Mouse (Mus musculus): ENCODE data around the gene Slc38a9.
"Not testable (repeated sequence)": the region's sequence is repeated elsewhere in the genome, so short reads cannot be mapped to it uniquely, and the experiment has no call there.

Gene Slc38a9

GRCm38 (mm10) chr13:112683970-112684369 is 23.4 kb downstream of the Slc38a9 start:
- no peak for DNase-seq (ENCODE audit: low spot score)

DNA sequence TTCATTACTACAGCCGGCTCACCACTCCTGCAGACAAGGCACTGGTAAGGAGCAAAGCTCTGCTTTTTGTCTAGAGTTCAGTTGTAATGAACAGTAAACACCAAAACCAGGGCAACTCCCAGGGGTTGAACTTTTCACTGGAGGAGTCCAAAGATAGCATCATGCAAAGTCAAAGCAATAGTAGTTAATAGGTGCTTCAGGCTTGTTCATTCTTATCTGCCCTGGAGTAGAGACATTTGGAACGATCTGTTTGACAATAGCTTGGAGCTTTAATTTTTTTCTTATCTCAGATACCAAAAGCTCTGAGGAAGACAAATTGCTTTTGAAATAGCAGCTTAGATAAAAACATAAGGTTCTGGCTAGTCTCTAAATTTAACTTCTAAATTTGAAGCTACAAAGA is 25.6 kb downstream of the Slc38a9 start:
- DNase-seq (ENCODE audit: low spot score): no peak

DNA sequence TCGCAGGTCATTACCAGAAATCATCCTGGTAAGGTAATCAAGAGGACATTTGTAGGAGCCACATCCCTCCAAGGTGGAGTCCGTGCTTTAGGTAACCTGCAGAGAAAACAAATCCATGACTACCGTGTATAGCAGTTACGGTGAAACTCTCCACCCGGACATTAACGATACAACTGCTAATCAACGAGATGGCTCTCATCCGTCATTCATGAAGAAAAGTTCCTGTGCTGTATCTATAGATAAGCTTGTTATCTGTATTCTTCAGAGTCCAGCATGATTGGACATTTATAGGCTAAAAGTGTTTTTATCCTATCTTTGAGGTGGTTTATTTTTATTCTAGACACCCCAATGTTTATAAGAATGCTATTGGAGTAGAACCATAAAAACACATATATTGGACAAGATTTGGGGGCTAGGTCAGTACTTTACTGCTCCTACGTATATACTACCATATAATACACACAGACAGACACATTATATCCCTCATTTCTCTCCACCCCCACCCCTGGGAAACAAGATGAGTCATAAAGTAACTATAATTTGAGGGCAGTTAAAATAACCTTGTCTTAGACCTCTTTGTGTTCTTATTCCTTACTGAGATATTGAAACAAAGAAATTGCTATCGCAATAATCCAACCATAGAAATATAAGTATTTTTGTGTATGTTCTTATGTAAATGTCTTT is 32.5 kb downstream of the Slc38a9 start:
- no peak for DNase-seq (ENCODE audit: low spot score)

DNA sequence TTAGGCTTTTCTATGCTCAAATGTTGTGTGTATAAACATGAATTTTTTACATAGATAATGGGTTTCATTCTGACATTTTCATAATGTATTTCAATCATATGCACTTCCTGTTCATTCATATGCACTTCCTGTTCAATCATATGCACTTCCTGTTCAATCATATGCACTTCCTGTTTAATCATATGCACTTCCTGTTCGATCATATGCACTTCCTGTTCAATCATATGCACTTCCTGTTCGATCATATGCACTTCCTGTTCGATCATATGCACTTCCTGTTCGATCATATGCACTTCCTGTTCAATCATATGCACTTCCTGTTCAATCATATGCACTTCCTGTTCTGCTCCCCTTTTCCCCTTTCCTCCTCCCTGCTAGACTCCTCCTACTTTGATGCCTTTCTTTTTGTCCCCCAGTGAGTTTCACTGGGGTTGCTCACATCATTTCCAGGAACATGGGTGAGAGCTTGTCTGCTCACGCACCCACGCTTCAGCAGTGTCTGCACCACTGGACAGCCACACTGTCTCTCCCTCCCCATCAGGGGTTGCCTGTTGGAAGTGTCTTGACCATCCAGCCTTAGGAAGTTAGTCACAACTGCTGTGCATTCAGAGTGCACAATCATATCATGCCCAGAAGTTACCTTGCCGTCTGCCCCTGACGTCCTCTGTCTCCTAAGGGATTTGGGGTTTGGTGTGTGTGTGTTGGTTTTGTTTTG is 35.1 kb downstream of the Slc38a9 start:
- no peak for DNase-seq (ENCODE audit: low spot score)

GRCm38 (mm10) chr13:112701256-112701655 is 40.7 kb downstream of the Slc38a9 start:
- no peak for DNase-seq (ENCODE audit: low spot score)

DNA sequence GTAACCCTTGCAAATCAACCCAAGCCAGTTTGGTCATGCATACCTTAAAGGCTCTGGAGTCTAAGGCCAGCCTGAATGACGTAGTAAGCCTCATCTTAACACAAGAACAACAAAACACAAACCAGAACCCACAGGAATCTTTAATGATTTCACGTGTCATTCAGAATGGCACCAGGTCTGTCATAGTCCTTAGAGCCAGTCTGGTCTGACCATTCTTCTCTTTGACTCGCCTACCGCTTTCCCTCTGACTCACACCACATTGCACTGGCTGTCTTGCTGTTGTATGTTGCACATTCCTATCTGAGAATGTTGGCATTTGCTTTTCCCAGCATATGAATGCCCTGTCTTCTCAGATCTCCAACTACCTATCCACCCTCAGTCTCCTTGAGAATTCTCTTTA is 45.8 kb downstream of the Slc38a9 start:
- no peak for DNase-seq (ENCODE audit: low spot score)

GRCm38 (mm10) chr13:112720078-112720736 is 59.7 kb downstream of the Slc38a9 start:
- no peak for DNase-seq (ENCODE audit: low spot score)

GRCm38 (mm10) chr13:112721946-112722729 is 61.6 kb downstream of the Slc38a9 start:
- peak; percentile 56 for DNase-seq (ENCODE audit: low spot score)

DNA sequence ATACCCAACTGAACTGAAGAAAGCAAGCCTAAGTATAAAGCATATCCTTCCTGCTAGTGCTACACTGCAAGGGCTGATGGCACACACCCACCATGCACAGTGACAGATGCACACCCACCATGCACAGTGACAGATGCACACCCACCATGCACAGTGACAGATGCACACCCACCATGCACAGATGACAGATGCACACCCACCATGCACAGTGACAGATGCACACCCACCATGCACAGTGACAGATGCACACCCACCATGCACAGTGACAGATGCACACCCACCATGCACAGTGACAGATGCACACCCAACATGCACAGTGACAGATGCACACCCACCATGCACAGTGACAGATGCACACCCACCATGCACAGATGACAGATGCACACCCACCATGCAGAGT is 63.7 kb downstream of the Slc38a9 start:
- not testable (repeated sequence) for DNase-seq (ENCODE audit: low spot score)

- DNase-seq (ENCODE audit: low spot score): no peak
Measured at GRCm38 (mm10) chr13:112726002-112726401, 65.5 kb downstream of the Slc38a9 start.

DNA sequence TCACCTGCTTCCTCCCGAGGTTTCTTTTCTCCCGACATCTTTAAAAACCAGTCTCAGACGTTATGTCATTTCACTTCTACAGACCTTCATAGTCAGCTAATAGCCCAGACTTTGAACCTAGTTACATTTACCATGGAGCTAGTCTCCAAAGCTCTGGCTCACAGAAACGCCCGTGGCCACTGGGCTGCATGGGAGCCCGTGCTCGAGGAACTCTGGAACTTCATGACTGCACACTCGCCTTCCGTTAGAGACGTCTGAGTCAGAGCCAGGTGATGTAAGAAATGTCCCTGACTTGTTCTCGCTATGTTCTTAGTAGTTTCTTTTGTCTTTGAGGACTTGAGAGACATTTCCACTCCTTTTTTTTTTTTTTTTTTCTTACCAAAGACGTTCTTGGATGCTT is 72.8 kb downstream of the Slc38a9 start:
- DNase-seq (ENCODE audit: low spot score): no peak

GRCm38 (mm10) chr13:112734906-112735713 is 74.6 kb downstream of the Slc38a9 start:
- DNase-seq (ENCODE audit: low spot score): no peak

DNA sequence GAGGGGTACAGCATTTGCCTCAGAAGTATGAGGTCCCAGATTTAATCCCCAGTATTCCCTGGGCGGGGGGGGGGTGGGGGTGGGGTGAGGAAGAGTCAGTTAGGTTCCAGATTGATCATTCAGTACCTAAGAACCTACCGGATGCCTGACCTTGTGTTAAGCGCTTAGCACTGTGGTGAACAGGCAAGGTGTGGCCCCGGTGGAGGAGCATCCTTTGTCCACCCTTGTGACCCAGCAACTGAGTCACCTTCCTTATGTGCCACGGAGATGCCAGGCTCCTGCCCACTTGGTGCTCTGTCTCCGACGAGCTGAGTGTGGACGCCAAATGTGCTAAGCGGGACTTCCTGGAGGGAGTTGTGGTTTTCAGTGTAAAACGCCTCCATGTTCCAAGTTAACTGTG is 75.9 kb downstream of the Slc38a9 start:
- no peak for DNase-seq (ENCODE audit: low spot score)

GRCm38 (mm10) chr13:112737110-112737509 is 76.6 kb downstream of the Slc38a9 start:
- DNase-seq (ENCODE audit: low spot score): no peak

- no peak for DNase-seq (ENCODE audit: low spot score)
Measured at GRCm38 (mm10) chr13:112738005-112738404, 77.5 kb downstream of the Slc38a9 start.

- DNase-seq (ENCODE audit: low spot score): no peak
Measured at GRCm38 (mm10) chr13:112740073-112740472, 79.5 kb downstream of the Slc38a9 start.

DNA sequence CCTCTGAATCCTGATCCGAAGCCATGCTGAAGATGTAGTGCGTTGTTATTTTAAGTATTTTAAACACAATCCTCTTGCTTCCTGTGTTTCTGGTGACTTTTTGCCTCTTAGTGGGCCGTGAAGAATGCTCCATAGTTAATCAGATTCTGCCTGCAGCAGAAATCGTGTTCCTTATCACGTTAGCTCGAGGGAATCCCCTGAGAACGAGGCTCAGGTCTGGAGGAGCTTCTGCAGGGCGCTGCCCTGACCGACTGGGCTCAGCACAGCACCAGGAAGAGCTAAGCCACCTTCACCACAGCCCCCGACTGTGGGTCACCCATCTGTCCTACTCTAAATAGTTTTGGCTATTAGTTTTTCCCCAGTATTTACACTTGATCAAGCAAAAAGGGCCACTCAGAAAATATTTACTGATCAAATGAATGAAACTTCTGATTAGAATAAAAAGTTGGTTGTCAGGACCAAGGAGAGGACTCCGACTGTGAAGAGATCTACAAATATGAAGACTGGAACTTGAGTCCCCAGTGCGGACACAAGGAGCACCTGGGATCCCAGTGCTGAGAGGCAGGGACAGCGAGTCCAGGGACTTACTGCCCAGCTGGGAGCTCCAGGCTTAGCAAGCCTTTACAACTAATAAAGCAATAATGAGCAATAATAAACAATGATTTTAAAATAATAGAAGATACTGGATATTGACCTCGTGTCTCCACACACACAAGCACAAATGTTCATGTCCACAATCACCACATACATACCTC is 81.7 kb downstream of the Slc38a9 start:
- no peak for DNase-seq (ENCODE audit: low spot score)

- no peak for DNase-seq (ENCODE audit: low spot score)
Measured at GRCm38 (mm10) chr13:112743647-112744046, 83.1 kb downstream of the Slc38a9 start.

- no peak for DNase-seq (ENCODE audit: low spot score)
Measured at GRCm38 (mm10) chr13:112744061-112744849, 83.7 kb downstream of the Slc38a9 start.

Data from layer of hippocampus, adult 11-12 months (tissue).